Mouse (Mus musculus): ENCODE data around the gene Avpr1a.

The Avpr1a gene

GRCm38 (mm10) chr10:122447861-122448716 lies at the start of gene Avpr1a:
Gene Avpr1a (plus strand): TSS chr10:122448499.
- peak in 1 of 2 experiments; percentile 4 for DNase-seq (ENCODE audit: inconsistent age in 2 of 2, low spot score in 1 of 2)

- no peak for DNase-seq (ENCODE audit: inconsistent age in 2 of 2, low spot score in 1 of 2)
Measured at GRCm38 (mm10) chr10:122402270-122402669, 46.0 kb upstream of the Avpr1a start.

GRCm38 (mm10) chr10:122406333-122406732 lies 42.0 kb upstream of the Avpr1a start:
- DNase-seq (ENCODE audit: inconsistent age in 2 of 2, low spot score in 1 of 2), result no peak

GRCm38 (mm10) chr10:122408697-122409409 lies 39.4 kb upstream of the Avpr1a start:
- DNase-seq (ENCODE audit: inconsistent age in 2 of 2, low spot score in 1 of 2), result peak; percentile 6 to 81

- peak in 1 of 2 experiments; percentile 40 for DNase-seq (ENCODE audit: inconsistent age in 2 of 2, low spot score in 1 of 2)
Measured at GRCm38 (mm10) chr10:122410791-122411190, 37.5 kb upstream of the Avpr1a start.

GRCm38 (mm10) chr10:122432690-122433089 lies 15.6 kb upstream of the Avpr1a start:
- no peak for DNase-seq (ENCODE audit: inconsistent age in 2 of 2, low spot score in 1 of 2)

- DNase-seq (ENCODE audit: inconsistent age in 2 of 2, low spot score in 1 of 2), result peak; percentile 56 to 87
Measured at GRCm38 (mm10) chr10:122447275-122447674, 1.0 kb upstream of the Avpr1a start.

GRCm38 (mm10) chr10:122448717-122449611 lies 665 bp downstream of the Avpr1a start:
- peak; percentile 5 to 60 for DNase-seq (ENCODE audit: inconsistent age in 2 of 2, low spot score in 1 of 2)

- no peak for DNase-seq (ENCODE audit: inconsistent age in 2 of 2, low spot score in 1 of 2)
Measured at GRCm38 (mm10) chr10:122449856-122450255, 1.6 kb downstream of the Avpr1a start.

- DNase-seq (ENCODE audit: inconsistent age in 2 of 2, low spot score in 1 of 2), result no peak
Measured at GRCm38 (mm10) chr10:122453466-122453865, 5.2 kb downstream of the Avpr1a start.

GRCm38 (mm10) chr10:122455793-122456192 lies 7.5 kb downstream of the Avpr1a start:
- no peak for DNase-seq (ENCODE audit: inconsistent age in 2 of 2, low spot score in 1 of 2)

GRCm38 (mm10) chr10:122476846-122477245 lies 28.5 kb downstream of the Avpr1a start:
- peak; percentile 38 to 75 for DNase-seq (ENCODE audit: inconsistent age in 2 of 2, low spot score in 1 of 2)

- DNase-seq (ENCODE audit: inconsistent age in 2 of 2, low spot score in 1 of 2), result no peak
Measured at GRCm38 (mm10) chr10:122498551-122498950, 50.3 kb downstream of the Avpr1a start.

GRCm38 (mm10) chr10:122499306-122499705 lies 51.0 kb downstream of the Avpr1a start:
- DNase-seq (ENCODE audit: inconsistent age in 2 of 2, low spot score in 1 of 2), result no peak

Data from adrenal gland, adult (tissue).